Mouse (Mus musculus): ENCODE measurements around the gene Klhl41.
"Not testable (repeated sequence)": the region's sequence is repeated elsewhere in the genome, so short reads cannot be mapped to it uniquely, and the experiment has no call there.

Gene Klhl41

GRCm38 (mm10) chr2:69669853-69670252 is at the start of gene Klhl41:
Gene Klhl41 (plus strand): TSS chr2:69670120.
- in situ Hi-C loops (cut with MboI), result no loop called here

GRCm38 (mm10) chr2:69629215-69629614 is 40.7 kb upstream of the Klhl41 start:
- in situ Hi-C loops (cut with MboI), result no loop called here

DNA sequence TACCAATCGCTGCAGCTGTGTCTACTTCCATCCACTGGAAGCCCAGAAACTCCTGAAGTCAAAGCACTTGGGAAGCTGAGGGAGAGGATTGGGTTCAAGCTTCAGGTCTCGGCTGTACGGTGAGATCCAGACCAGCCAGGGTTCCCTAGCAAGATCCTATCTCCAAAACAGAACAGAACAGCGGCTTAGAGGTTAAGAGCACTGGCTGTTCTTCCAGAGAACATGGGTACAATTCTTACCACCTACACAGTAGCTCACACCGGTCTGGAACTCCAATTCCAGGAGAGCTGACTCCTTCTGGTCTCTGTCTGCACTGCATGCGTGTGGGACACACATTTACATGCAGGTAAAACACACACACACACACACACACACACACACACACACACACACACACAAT is 40.0 kb upstream of the Klhl41 start:
- in situ Hi-C loops (cut with MboI), result no loop called here

DNA sequence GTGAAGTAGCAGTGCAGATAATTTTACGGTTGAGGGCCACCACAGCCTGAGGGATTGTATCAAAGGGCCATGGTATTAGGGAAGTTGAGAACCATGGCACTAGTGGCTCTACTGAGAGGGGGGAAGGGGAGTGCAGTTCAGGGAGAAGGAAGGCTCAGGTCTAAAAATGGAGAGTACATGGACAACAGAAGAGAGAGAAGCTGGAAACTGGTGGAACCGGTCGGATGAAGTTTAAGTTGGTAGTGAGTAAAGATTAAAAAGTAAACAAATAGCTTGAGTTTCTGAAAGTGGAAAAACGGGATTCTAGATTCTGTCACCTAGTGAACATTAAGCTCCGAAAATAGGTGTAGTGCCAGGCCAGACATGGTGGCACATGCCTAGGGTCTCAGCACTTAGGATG is 39.1 kb upstream of the Klhl41 start:
- in situ Hi-C loops (cut with MboI), result no loop called here

- in situ Hi-C loops (cut with MboI), result no loop called here
Measured at GRCm38 (mm10) chr2:69631449-69631848, 38.5 kb upstream of the Klhl41 start.

GRCm38 (mm10) chr2:69635064-69635701 is 34.7 kb upstream of the Klhl41 start:
- in situ Hi-C loops (cut with MboI), result no loop called here

DNA sequence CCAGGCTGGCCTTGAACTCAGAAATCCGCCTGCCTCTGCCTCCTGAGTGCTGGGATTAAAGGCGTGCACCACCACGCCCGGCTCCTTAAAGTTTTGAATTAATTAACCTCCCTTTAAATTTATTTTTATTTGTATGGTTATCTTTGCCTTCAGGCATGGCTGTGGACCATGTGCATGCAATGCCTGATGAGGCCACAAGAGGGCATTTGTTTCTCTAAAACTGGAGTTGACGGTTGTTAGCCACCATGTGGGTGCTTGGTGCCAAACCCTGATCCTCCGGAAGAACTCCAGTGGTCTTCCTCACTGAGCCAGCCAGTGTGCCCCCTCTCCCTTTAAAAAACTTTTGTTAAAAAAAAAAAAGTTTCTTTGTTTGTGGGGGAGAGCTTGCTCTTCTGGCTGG is 34.1 kb upstream of the Klhl41 start:
- in situ Hi-C loops (cut with MboI), result no loop called here

GRCm38 (mm10) chr2:69637989-69638388 is 31.9 kb upstream of the Klhl41 start:
- in situ Hi-C loops (cut with MboI), result not testable (repeated sequence)

- in situ Hi-C loops (cut with MboI), result no loop called here
Measured at GRCm38 (mm10) chr2:69640100-69640499, 29.8 kb upstream of the Klhl41 start.

- in situ Hi-C loops (cut with MboI), result no loop called here
Measured at GRCm38 (mm10) chr2:69644968-69645617, 24.8 kb upstream of the Klhl41 start.

GRCm38 (mm10) chr2:69646726-69647490 is 23.0 kb upstream of the Klhl41 start, which contains the start of gene Bbs5:
Gene Bbs5 (plus strand): TSS chr2:69647171.
- in situ Hi-C loops (cut with MboI), result no loop called here

- in situ Hi-C loops (cut with MboI), result no loop called here
Measured at GRCm38 (mm10) chr2:69649716-69650115, 20.2 kb upstream of the Klhl41 start.

DNA sequence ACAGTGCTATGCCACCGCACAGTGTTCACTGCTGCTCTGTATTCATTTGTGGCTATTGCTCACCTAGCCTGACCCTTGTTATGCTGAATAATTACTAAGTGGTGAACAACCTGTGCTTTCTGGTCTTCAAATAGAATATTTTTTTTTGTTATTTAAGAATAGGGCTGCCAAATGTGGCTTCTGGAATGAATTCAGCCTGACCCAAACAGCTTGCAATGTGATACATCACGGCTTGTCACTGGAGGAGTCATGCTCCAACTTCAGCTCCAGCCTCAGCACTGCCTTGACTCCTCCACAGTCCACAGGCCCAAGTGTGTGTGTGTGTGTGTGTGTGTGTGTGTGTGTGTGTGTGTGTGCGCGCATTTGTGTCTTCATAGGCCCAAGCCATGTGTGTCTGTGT is 10.6 kb upstream of the Klhl41 start:
- in situ Hi-C loops (cut with MboI), result no loop called here

DNA sequence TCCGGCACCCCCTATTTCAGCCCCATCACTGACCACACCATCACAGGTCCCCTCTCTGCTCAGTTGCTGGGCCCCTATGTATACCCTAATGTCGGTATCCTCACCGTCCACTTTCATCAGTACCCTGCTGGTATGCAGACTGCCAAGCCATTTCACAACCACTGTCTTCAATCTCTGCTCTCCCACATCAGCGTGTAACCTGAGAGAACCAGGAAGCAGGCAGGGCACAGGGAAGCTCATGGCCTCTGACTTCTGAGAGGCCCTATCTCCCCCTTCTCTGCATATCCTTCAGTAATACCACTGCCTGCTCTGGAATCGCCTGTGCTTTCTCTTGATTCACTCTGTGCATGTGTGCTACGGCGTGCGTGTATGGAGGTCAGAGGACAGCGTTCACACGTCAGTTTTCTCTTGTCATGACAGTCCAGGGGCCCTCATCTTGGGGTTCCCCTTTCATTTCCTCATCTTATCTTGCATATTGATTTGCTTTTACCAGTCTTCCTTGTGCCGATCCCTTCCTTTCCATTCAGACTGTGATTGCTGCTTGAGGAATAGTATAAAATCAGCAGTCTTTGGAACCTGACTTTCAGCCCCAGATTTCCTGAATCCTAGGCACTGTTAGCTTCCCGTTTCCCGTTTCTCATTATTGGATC is 6.0 kb upstream of the Klhl41 start:
- in situ Hi-C loops (cut with MboI), result no loop called here

- in situ Hi-C loops (cut with MboI), result no loop called here
Measured at GRCm38 (mm10) chr2:69667656-69668055, 2.3 kb upstream of the Klhl41 start.

DNA sequence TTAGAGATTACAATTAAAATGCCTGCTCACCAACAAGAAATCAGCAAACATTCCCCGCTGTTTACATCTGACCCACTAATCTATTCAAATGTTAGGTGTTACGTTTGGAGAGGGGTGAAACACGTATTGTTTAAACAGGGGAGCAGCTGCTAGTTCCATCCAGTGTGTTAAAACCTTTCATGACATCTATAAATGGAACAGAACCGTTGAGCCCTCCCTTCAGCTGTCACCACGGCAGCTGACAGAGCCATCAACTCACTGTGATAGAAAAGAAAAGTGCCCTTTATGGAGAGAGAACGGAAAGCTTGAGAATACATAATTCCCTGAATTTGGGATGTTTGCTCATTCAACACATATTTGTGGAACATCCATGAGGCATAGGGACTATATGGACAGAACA is 1.5 kb upstream of the Klhl41 start:
- in situ Hi-C loops (cut with MboI), result no loop called here

DNA sequence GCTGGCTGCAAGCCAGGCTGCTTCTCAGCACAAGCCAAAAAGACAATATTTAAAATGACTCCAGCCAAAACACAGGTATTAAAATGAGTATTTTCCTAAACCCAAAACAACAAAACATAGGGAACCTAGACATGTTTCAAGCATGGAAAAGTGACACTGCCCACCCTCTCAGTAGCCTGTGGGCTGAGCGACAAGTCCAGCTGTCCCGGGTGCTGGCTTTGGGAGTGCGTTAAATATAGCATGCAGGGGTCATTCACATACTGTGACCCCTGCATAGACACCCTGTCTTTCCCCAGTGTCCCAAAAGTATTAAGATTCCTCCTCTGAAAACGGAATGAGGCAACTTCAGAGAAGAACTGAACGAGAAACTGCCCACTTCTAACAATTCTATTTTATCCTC is 3.8 kb downstream of the Klhl41 start:
- in situ Hi-C loops (cut with MboI), result no loop called here

DNA sequence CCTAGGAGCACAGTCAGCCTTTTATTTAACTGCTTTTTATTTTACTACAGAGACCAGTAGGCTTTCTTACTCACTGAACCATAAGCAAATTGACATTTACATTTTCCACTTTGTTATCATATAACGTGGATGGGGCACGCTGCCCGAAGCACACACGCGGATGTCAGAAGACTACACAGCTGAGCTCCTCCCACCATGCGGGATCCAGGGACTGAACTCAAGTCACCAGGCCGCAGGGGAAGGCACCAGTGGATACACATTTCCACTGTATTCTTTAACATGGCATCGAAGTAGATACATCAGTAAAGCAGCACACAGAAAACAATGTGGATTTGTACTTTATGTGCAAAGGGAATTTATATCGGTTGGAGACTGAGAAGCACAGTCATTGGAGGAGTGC is 5.3 kb downstream of the Klhl41 start:
- in situ Hi-C loops (cut with MboI), result no loop called here

GRCm38 (mm10) chr2:69676713-69677112 is 6.8 kb downstream of the Klhl41 start:
- in situ Hi-C loops (cut with MboI), result no loop called here

- in situ Hi-C loops (cut with MboI), result not testable (repeated sequence)
Measured at GRCm38 (mm10) chr2:69677215-69677614, 7.3 kb downstream of the Klhl41 start.

DNA sequence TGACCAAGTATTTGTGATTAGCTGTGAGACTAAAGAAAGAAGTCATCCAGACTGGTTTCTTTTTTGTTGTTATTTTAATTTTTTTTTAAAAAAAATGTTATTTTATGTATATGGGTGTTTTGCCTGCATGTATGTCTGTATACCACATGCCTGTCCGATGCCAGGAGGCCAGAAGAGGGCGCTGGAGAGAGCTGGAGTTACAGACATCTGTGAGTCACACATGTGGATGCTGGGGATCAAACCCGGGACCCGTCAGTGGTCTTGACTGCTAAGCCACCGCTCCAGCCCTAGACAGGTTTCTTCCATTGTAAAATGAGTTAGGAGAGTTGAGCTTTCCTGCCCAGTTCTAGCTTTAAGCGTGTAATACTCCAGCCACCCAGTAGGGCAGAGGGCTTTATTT is 10.1 kb downstream of the Klhl41 start:
- in situ Hi-C loops (cut with MboI), result no loop called here

GRCm38 (mm10) chr2:69681931-69682330 is 12.0 kb downstream of the Klhl41 start:
- in situ Hi-C loops (cut with MboI), result no loop called here

Measured in mature B cell (primary cell).